Mouse (Mus musculus): ENCODE results near the gene Spop. TPM values are rescaled to one million over a fixed set of nuclear protein-coding genes. Genes with fewer than 3 reads are reported as not detected.

The Spop gene
- polyA plus RNA-seq, 1 experiment from 2014 or later = 96.0 TPM

- TF ChIP-seq CTCF (IDR thresholded peaks at IDR 0.05; ENCODE audit: low read depth) = no peak
- no peak for TF ChIP-seq EP300 (optimal IDR thresholded peaks at IDR 0.05)
These were observed 45.6 kb upstream of the Spop start for GRCm38 (mm10) chr11:95368231-95368823.

DNA sequence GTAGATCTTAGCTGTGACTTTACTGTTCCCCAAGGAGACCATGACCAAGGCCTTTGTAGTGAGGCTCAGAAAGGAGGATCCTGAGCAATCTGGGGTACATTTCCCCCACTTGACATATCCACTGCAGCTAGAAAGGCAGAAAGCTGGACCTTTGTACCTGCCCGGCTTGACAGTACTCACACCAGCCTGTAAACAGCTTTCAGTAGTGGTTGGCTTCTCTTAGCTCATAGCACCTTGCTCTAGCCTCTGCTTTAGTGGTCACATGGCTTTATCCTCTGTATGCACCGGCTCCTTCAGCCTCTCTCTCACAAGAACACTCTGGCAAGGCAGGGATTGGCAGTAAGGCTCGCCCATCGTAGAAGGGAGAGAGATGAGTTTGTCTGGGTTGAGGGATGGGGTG is 45.0 kb upstream of the Spop start:
- 95% methylated on average over 4 of the region's 4 CpGs for WGBS
- peaks cover 6% of the 10 kb centered on the region; the same call in 1 of the 2 replicates for H3K36me3 ChIP-seq (ENCODE audit: control insufficient read depth, insufficient read depth, low read length)
- ATAC-seq (ENCODE audit: low FRiP score, low TSS enrichment) (no peak), DNase-seq (ENCODE audit: low spot score) (no peak)
- no peaks in the 10 kb centered on the region for H3K27me3 ChIP-seq (ENCODE audit: control insufficient read depth, insufficient read depth, low read length)
- H3K9me3 ChIP-seq (ENCODE audit: control insufficient read depth, low read length) = no peaks in the 10 kb centered on the region
- H3K4me2 ChIP-seq (replicated peaks; ENCODE audit: low read depth) = no peak overlapping the region
- H3K4me1 ChIP-seq (replicated peaks; ENCODE audit: control insufficient read depth, insufficient read depth) = peaks cover 2% of the 10 kb centered on the region; the same call in 1 of the 2 replicates
- no peak overlapping the region for H3K4me3 ChIP-seq (ENCODE audit: low read depth, low read length)
- no peak overlapping the region for H3K27ac ChIP-seq (replicated peaks)
- H3K9ac ChIP-seq (ENCODE audit: low read length) = no peak overlapping the region
- TF ChIP-seq EP300 (optimal IDR thresholded peaks at IDR 0.05) = no peak
- no peak for TF ChIP-seq CTCF (IDR thresholded peaks at IDR 0.05; ENCODE audit: low read depth)

More at GRCm38 (mm10) chr11:95368231-95368823, 45.6 kb upstream of the Spop start:
- Histone ChIP-seq H3K27ac (replicated peaks) (no peak overlapping the region), H3K4me1 (replicated peaks; ENCODE audit: control insufficient read depth, insufficient read depth) (peaks cover 5% of the 10 kb centered on the region; the same call in 1 of the 2 replicates), H3K27me3 (ENCODE audit: control insufficient read depth, insufficient read depth, low read length) (no peaks in the 10 kb centered on the region), H3K4me3 (ENCODE audit: low read depth, low read length) (no peak overlapping the region), H3K4me2 (replicated peaks; ENCODE audit: low read depth) (no peak overlapping the region), H3K9ac (ENCODE audit: low read length) (no peak overlapping the region), H3K9me3 (ENCODE audit: control insufficient read depth, low read length) (no peaks in the 10 kb centered on the region), H3K36me3 (ENCODE audit: control insufficient read depth, insufficient read depth, low read length) (peaks cover 6% of the 10 kb centered on the region; the same call in 1 of the 2 replicates)
- no peak for DNase-seq (ENCODE audit: low spot score)
- ATAC-seq (ENCODE audit: low FRiP score, low TSS enrichment) = no peak
- WGBS = 89% methylated on average over 8 of the region's 8 CpGs

DNA sequence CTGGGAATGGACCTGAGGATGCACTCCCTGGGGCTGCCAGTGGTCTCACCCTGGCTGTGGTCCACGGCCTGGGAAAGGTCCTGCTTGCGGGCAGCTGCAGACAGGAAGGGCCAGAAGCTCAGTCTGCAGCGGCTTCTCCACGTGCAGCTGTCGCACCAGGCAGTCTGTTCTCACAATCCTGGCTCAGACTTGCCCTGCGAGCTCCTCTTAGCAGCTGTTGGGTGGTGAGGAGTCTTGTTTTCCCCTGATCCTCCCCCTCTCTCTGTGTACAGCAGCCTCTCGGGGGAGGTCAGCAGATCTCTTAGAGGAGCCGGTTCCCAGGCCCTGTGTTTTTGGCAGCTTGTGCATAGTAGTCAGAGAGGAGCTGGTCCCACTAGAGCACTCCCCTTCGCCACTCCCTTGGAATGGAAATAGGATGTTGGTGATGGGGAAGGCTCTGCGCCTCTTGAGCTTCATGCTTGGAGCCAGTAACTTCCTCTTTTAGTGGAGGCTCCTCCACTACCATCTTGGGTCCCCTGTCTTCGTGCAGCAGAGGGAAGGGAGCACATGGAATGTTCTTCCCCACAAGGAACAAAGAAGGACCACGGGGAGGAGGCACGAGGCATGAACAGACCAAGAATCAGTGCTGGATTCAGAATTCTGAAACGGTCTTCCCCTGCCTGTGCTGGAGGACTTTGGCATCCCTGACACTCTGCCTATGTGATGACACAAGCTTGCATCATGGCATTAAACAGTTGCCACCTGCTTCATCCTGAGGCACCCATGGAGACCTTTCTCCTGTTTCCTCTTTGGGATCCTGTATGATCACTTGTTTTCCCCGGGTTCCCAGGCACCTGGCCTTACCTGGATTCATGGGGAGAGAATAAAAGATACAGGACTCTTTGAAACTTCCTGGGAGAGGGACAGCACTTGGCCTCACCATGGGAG is 43.7 kb upstream of the Spop start:
- Histone ChIP-seq H3K4me3 (ENCODE audit: low read depth, low read length) (no peak overlapping the region), H3K27me3 (ENCODE audit: control insufficient read depth, insufficient read depth, low read length) (no peaks in the 10 kb centered on the region), H3K9me3 (ENCODE audit: control insufficient read depth, low read length) (no peaks in the 10 kb centered on the region), H3K27ac (replicated peaks) (peak overlapping the region; percentile 71), H3K4me1 (replicated peaks; ENCODE audit: control insufficient read depth, insufficient read depth) (peaks cover 2% of the 10 kb centered on the region; the same call in 1 of the 2 replicates), H3K36me3 (ENCODE audit: control insufficient read depth, insufficient read depth, low read length) (peaks cover 12% of the 10 kb centered on the region; the same call in 1 of the 2 replicates), H3K9ac (ENCODE audit: low read length) (no peak overlapping the region), H3K4me2 (replicated peaks; ENCODE audit: low read depth) (no peak overlapping the region)
- ATAC-seq (ENCODE audit: low FRiP score, low TSS enrichment) (peak; percentile 79), DNase-seq (ENCODE audit: low spot score) (peak; percentile 39)
- TF ChIP-seq CTCF (IDR thresholded peaks at IDR 0.05; ENCODE audit: low read depth) = no peak
- no peak for TF ChIP-seq EP300 (optimal IDR thresholded peaks at IDR 0.05)
- WGBS = 53% methylated on average over 15 of the region's 15 CpGs

GRCm38 (mm10) chr11:95371182-95371581 is 42.7 kb upstream of the Spop start:
- Histone ChIP-seq H3K4me3 (ENCODE audit: low read depth, low read length) (no peak overlapping the region), H3K4me2 (replicated peaks; ENCODE audit: low read depth) (no peak overlapping the region), H3K4me1 (replicated peaks; ENCODE audit: control insufficient read depth, insufficient read depth) (no peaks in the 10 kb centered on the region; the same call in 1 of the 2 replicates), H3K27ac (replicated peaks) (no peak overlapping the region), H3K36me3 (ENCODE audit: control insufficient read depth, insufficient read depth, low read length) (peaks cover 15% of the 10 kb centered on the region; the same call in 1 of the 2 replicates), H3K9ac (ENCODE audit: low read length) (no peak overlapping the region), H3K9me3 (ENCODE audit: control insufficient read depth, low read length) (no peaks in the 10 kb centered on the region), H3K27me3 (ENCODE audit: control insufficient read depth, insufficient read depth, low read length) (no peaks in the 10 kb centered on the region)
- 90% methylated on average over 7 of the region's 7 CpGs for WGBS
- no peak for DNase-seq (ENCODE audit: low spot score)
- TF ChIP-seq EP300 (optimal IDR thresholded peaks at IDR 0.05) = no peak
- TF ChIP-seq CTCF (IDR thresholded peaks at IDR 0.05; ENCODE audit: low read depth) = no peak
- no peak for ATAC-seq (ENCODE audit: low FRiP score, low TSS enrichment)

DNA sequence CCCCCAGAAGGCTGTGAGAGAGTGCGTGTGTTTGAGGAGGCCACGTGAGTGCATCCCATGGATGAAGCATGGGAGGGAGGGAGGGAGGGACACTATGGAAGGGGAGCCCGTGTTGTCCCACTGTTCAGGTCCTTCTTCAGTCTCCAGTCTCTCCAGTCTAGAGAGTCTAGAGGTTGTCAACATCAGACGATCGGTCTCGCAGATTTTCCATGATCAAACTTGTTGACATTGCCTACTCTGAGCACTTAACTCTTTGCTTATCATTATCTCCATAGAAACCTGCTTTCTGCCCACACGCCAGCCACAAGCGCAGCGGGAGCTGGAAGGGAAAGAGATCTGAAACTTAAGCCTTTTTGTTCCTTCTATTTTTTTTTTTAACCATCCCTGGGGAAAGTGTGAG is 35.0 kb upstream of the Spop start:
- Histone ChIP-seq H3K4me1 (replicated peaks; ENCODE audit: control insufficient read depth, insufficient read depth) (no peaks in the 10 kb centered on the region), H3K27me3 (ENCODE audit: control insufficient read depth, insufficient read depth, low read length) (no peaks in the 10 kb centered on the region), H3K9ac (ENCODE audit: low read length) (no peak overlapping the region), H3K27ac (replicated peaks) (no peak overlapping the region), H3K4me2 (replicated peaks; ENCODE audit: low read depth) (no peak overlapping the region), H3K36me3 (ENCODE audit: control insufficient read depth, insufficient read depth, low read length) (peaks cover 15% of the 10 kb centered on the region; the same call in 1 of the 2 replicates), H3K4me3 (ENCODE audit: low read depth, low read length) (no peak overlapping the region), H3K9me3 (ENCODE audit: control insufficient read depth, low read length) (no peaks in the 10 kb centered on the region)
- 51% methylated on average over 9 of the region's 9 CpGs for WGBS
- TF ChIP-seq EP300 (optimal IDR thresholded peaks at IDR 0.05) = no peak
- TF ChIP-seq CTCF (IDR thresholded peaks at IDR 0.05; ENCODE audit: low read depth) = no peak
- DNase-seq (ENCODE audit: low spot score) (no peak), ATAC-seq (ENCODE audit: low FRiP score, low TSS enrichment) (no peak)
